Comparison of ENCODE assay signal across 15 mouse cellular contexts in genomic region chr10:76034001-76034600, GRCm38 (mm10). TPM values are rescaled to one million over a fixed set of nuclear protein-coding genes. Genes with fewer than 3 reads are reported as not detected.
DNase-seq lines count a peak whose midpoint lies in the region; ATAC-seq and TF ChIP-seq lines count a peak whose summit lies in the region.
"Had no signal": no experiment of that assay in that cellular context is flagged by ENCODE, and none has a peak within 500 bp of the region (broad histone marks: within the 10 kb centered on the region; RNA-seq: fewer than 3 reads in every experiment).

No protein-coding gene starts in this region.

- WGBS in heart, embryonic 13.5 days: 87% methylated on average over 8 of the region's 8 CpGs
- WGBS in neural tube, embryonic 15.5 days: 96% methylated on average over 8 of the region's 8 CpGs

- no peaks in the 10 kb centered on the region for H3K9me3 ChIP-seq in heart, embryonic 13.5 days
- H3K9me3 ChIP-seq in neural tube, embryonic 15.5 days (replicated peaks): no peaks in the 10 kb centered on the region
- H3K9me3 ChIP-seq: G1E had no signal

- H3K27ac ChIP-seq in heart, embryonic 13.5 days (replicated peaks): no peak overlapping the region
- no peak overlapping the region for H3K27ac ChIP-seq in neural tube, embryonic 15.5 days (replicated peaks)
- H3K27ac ChIP-seq in layer of hippocampus, adult 2 months: no peak overlapping the region
- H3K27ac ChIP-seq: macrophage; neural tube, embryonic 13.5 days had no signal

- ATAC-seq in heart, embryonic 13.5 days (ENCODE audit: extremely low read depth, insufficient number of reproducible peaks, low FRiP score, low TSS enrichment): no peak
- ATAC-seq in neural tube, embryonic 15.5 days (ENCODE audit: low FRiP score): no peak

- H3K4me1 ChIP-seq in heart, embryonic 13.5 days: peaks cover 22% of the 10 kb centered on the region
- H3K4me1 ChIP-seq in neural tube, embryonic 15.5 days: peaks cover 18% of the 10 kb centered on the region

- H3K27me3 ChIP-seq in heart, embryonic 13.5 days (replicated peaks): no peaks in the 10 kb centered on the region
- no peaks in the 10 kb centered on the region for H3K27me3 ChIP-seq in neural tube, embryonic 15.5 days (replicated peaks)
- no peaks in the 10 kb centered on the region for H3K27me3 ChIP-seq in myocyte (ENCODE audit: control insufficient read depth, insufficient read depth, insufficient read length)
- H3K27me3 ChIP-seq: neural tube, embryonic 13.5 days had no signal

- H3K9ac ChIP-seq in heart, embryonic 13.5 days: no peak overlapping the region
- H3K9ac ChIP-seq in neural tube, embryonic 15.5 days (replicated peaks): no peak overlapping the region

- peak overlapping the region; percentile 79 for H3K4me2 ChIP-seq in heart, embryonic 13.5 days
- H3K4me2 ChIP-seq in neural tube, embryonic 15.5 days: peak overlapping the region; percentile 80; the same call in 1 of the 2 replicates
- H3K4me2 ChIP-seq in myocyte (ENCODE audit: low read depth): peak overlapping the region; percentile 75

- H3K79me2 ChIP-seq in myocyte (ENCODE audit: control insufficient read depth, insufficient read depth): peaks cover 59% of the 10 kb centered on the region

- H3K36me3 ChIP-seq in heart, embryonic 13.5 days: peaks cover 45% of the 10 kb centered on the region
- H3K36me3 ChIP-seq in neural tube, embryonic 15.5 days: peaks cover 32% of the 10 kb centered on the region
- H3K36me3 ChIP-seq in myocyte (ENCODE audit: control insufficient read depth, insufficient read depth): peaks cover 17% of the 10 kb centered on the region

- intact Hi-C loops in heart, postnatal 10 days (cut with DNase I): no loop called here

- DNase-seq in heart, postnatal 10 days: no peak
- no peak for DNase-seq in neural tube, embryonic 10.5 days (ENCODE audit: extremely low spot score, low spot score)
- DNase-seq in ZHBTc4 (ENCODE audit: low read depth, low spot score): peak; percentile 53
- DNase-seq in adrenal gland, adult 2 months: no peak
- no peak for DNase-seq in layer of hippocampus, adult 2 months (ENCODE audit: low spot score in 2 of 2)
- DNase-seq: adrenal gland, postnatal 36 days; cerebellum, adult 8-10 months; kidney, adult 2 months; right cerebral cortex, postnatal 25 days had no signal

- no peak overlapping the region for H3ac ChIP-seq in myocyte (ENCODE audit: control insufficient read depth, insufficient read length)

- TF ChIP-seq POLR2A in myocyte (IDR thresholded peaks at IDR 0.05; ENCODE audit: insufficient read length, low read depth): no peak

- peak overlapping the region; percentile 92; the same call in 1 of the 2 replicates for H3K4me3 ChIP-seq in heart, embryonic 13.5 days
- no peak overlapping the region for H3K4me3 ChIP-seq in neural tube, embryonic 15.5 days (replicated peaks)
- H3K4me3 ChIP-seq in myocyte: peak overlapping the region; percentile 85
- H3K4me3 ChIP-seq in layer of hippocampus, adult 2 months: no peak overlapping the region

- no peak for TF ChIP-seq CTCF in layer of hippocampus, adult 2 months (conservative IDR thresholded peaks at IDR 0.05)

TF ChIP-seq in myocyte, 11 proteins besides CTCF, POLR2A, EP300 and RAD21:
- no peak for TF ChIP-seq USF1 (IDR thresholded peaks at IDR 0.05; ENCODE audit: low read depth)
- TF ChIP-seq MYOG (IDR thresholded peaks at IDR 0.05; ENCODE audit: control insufficient read depth in 1 of 3, insufficient read depth in 1 of 3, insufficient read length in 2 of 3, low read depth in 2 of 3): no peak
- no peak for TF ChIP-seq TCF3 (IDR thresholded peaks at IDR 0.05; ENCODE audit: insufficient read length, low read depth)
- TF ChIP-seq SRF (IDR thresholded peaks at IDR 0.05; ENCODE audit: control insufficient read depth, insufficient read length, low read depth): no peak
- TF ChIP-seq CEBPB (IDR thresholded peaks at IDR 0.05; ENCODE audit: insufficient read depth, poor library complexity, severe bottlenecking): no peak
- no peak for TF ChIP-seq POLR2AphosphoS2 (IDR thresholded peaks at IDR 0.05; ENCODE audit: insufficient read length, low read depth)
- TF ChIP-seq MYOD1 (IDR thresholded peaks at IDR 0.05; ENCODE audit: control insufficient read depth in 1 of 3, insufficient read length in 2 of 3, low read depth in 2 of 3): no peak
- TF ChIP-seq E2F4 (IDR thresholded peaks at IDR 0.05; ENCODE audit: insufficient read depth): no peak
- TF ChIP-seq MAX (IDR thresholded peaks at IDR 0.05; ENCODE audit: low read depth): no peak
- no peak for TF ChIP-seq TCF12 (IDR thresholded peaks at IDR 0.05; ENCODE audit: insufficient read depth, poor library complexity, severe bottlenecking)

RNA-seq across cellular contexts. Expression of gene Zfp280b, which starts 1.7 kb away (rescaled TPM):
- 12.2 and 12.5 TPM in 2 replicates for polyA plus RNA-seq in heart, embryonic 13.5 days (2015; fragmentation: Nextera tagmentation; extraction: Ambion mirVana)
- 1 to 10 TPM; 9.8 to 9.9 TPM for total RNA-seq in heart, postnatal 10 days (2021)
- polyA plus RNA-seq in neural tube, embryonic 15.5 days (2015; fragmentation: Nextera tagmentation; extraction: Ambion mirVana): 10.3 and 15.3 TPM in 2 replicates
- polyA plus RNA-seq in myocyte (2012; fragmentation: generic; extraction: Trizol): 5.7 TPM
- total RNA-seq in adrenal gland, adult 2 months (2021): 1 to 10 TPM; 5.8 to 9.9 TPM
- polyA plus RNA-seq in adrenal gland, adult 2 months (2012; rRNA removed): 3.5 and 3.8 TPM in 2 replicates
- 10 to 100 TPM; 15.5 to 16.1 TPM for total RNA-seq in layer of hippocampus, adult 2 months (2021)

Comparison
In these comparisons a context has a peak if more than half of its experiments do, and no peak if none do; other contexts are left out.
1. H3K4me3 ChIP-seq: peak in heart, embryonic 13.5 days (single experiment) and myocyte (single experiment); none in neural tube, embryonic 15.5 days (single experiment) and layer of hippocampus, adult 2 months (single experiment).
2. Peak in every context shown above with its lines, with median percentiles within 50 percentile points of each other: H3K4me2 ChIP-seq.